Mouse (Mus musculus) mesoderm, embryonic 11.5 days (tissue): ENCODE measurements at regions not wholly inside any gene's neighbourhood (a gene's known extent, or its start where the extent isn't known, plus 50 kb on each side); places are given as distances from the start of the nearest gene placed in this dataset.

Experiments used
- DNase-seq: peaks from one replicate; pipeline ENCODE4 v3.0.0-alpha.2; 2012; ENCODE audit warnings: low read depth, low spot score

GRCm38 (mm10) chr7:125254302-125254701, 190.2 kb upstream of the Kdm8 start:
- no peak for DNase-seq

GRCm38 (mm10) chr7:125259016-125259415, 185.5 kb upstream of the Kdm8 start:
- DNase-seq, result no peak

- DNase-seq, result no peak
Observed at GRCm38 (mm10) chr7:125262133-125262532, 182.3 kb upstream of the Kdm8 start.

GRCm38 (mm10) chr7:125262672-125263365, 181.7 kb upstream of the Kdm8 start:
- DNase-seq, result peak; percentile 60

- DNase-seq, result no peak
Observed at GRCm38 (mm10) chr7:125263756-125264155, 180.7 kb upstream of the Kdm8 start.

- DNase-seq, result no peak
Observed at GRCm38 (mm10) chr7:125270711-125271110, 173.8 kb upstream of the Kdm8 start.

GRCm38 (mm10) chr7:125271356-125271755, 173.1 kb upstream of the Kdm8 start:
- DNase-seq, result no peak

- DNase-seq, result no peak
Observed at GRCm38 (mm10) chr7:125281371-125281770, 163.1 kb upstream of the Kdm8 start.

GRCm38 (mm10) chr7:125295226-125295625, 149.2 kb upstream of the Kdm8 start:
- no peak for DNase-seq

GRCm38 (mm10) chr7:125308433-125308832, 136.0 kb upstream of the Kdm8 start:
- DNase-seq, result no peak

GRCm38 (mm10) chr7:125310971-125311370, 133.5 kb upstream of the Kdm8 start:
- no peak for DNase-seq

GRCm38 (mm10) chr7:125313604-125314003, 130.9 kb upstream of the Kdm8 start:
- DNase-seq, result no peak

- no peak for DNase-seq
Observed at GRCm38 (mm10) chr7:125334769-125335168, 109.7 kb upstream of the Kdm8 start.

GRCm38 (mm10) chr7:125335586-125336165, 108.8 kb upstream of the Kdm8 start:
- no peak for DNase-seq

GRCm38 (mm10) chr7:125336826-125337225, 107.7 kb upstream of the Kdm8 start:
- DNase-seq, result no peak

GRCm38 (mm10) chr7:125338177-125338751, 106.2 kb upstream of the Kdm8 start:
- peak; percentile 31 for DNase-seq

GRCm38 (mm10) chr7:125340326-125340905, 104.1 kb upstream of the Kdm8 start:
- peak; percentile 32 for DNase-seq

GRCm38 (mm10) chr7:125349606-125350005, 94.9 kb upstream of the Kdm8 start:
- DNase-seq, result no peak

GRCm38 (mm10) chr7:125354211-125354610, 90.3 kb upstream of the Kdm8 start:
- DNase-seq, result no peak

- no peak for DNase-seq
Observed at GRCm38 (mm10) chr7:125354956-125355355, 89.5 kb upstream of the Kdm8 start.

GRCm38 (mm10) chr7:125358016-125358415, 86.5 kb upstream of the Kdm8 start:
- DNase-seq, result peak; percentile 10

- DNase-seq, result no peak
Observed at GRCm38 (mm10) chr7:125383021-125383420, 61.5 kb upstream of the Kdm8 start.

GRCm38 (mm10) chr7:125384171-125384570, 60.3 kb upstream of the Kdm8 start:
- DNase-seq, result no peak
